Mouse (Mus musculus) embryo, embryonic 11 days (tissue): ENCODE measurements around the gene Vwa8.

Experiments
- DNase-seq: peaks from one replicate; pipeline ENCODE4 v3.0.0-alpha.2; 2015

Vwa8 gene

GRCm38 (mm10) chr14:79153896-79154295, 305.0 kb downstream of the Vwa8 start:
- no peak for DNase-seq

- no peak for DNase-seq
Observed at GRCm38 (mm10) chr14:79154961-79155360, 306.1 kb downstream of the Vwa8 start.

GRCm38 (mm10) chr14:79156526-79157411, 307.9 kb downstream of the Vwa8 start:
- DNase-seq, result no peak

- DNase-seq, result no peak
Observed at GRCm38 (mm10) chr14:79157451-79158218, 308.8 kb downstream of the Vwa8 start.

- DNase-seq, result no peak
Observed at GRCm38 (mm10) chr14:79158219-79158521, 309.3 kb downstream of the Vwa8 start.

- DNase-seq, result no peak
Observed at GRCm38 (mm10) chr14:79158673-79159200, 309.9 kb downstream of the Vwa8 start.

GRCm38 (mm10) chr14:79159451-79159850, 310.6 kb downstream of the Vwa8 start:
- DNase-seq, result no peak

GRCm38 (mm10) chr14:79160486-79160885, 311.6 kb downstream of the Vwa8 start:
- no peak for DNase-seq

- no peak for DNase-seq
Observed at GRCm38 (mm10) chr14:79160966-79161365, 312.1 kb downstream of the Vwa8 start.

- DNase-seq, result no peak
Observed at GRCm38 (mm10) chr14:79161741-79162140, 312.9 kb downstream of the Vwa8 start.

GRCm38 (mm10) chr14:79162678-79163077, 313.8 kb downstream of the Vwa8 start:
- no peak for DNase-seq

- DNase-seq, result no peak
Observed at GRCm38 (mm10) chr14:79164334-79164733, 315.5 kb downstream of the Vwa8 start.

GRCm38 (mm10) chr14:79164925-79165324, 316.1 kb downstream of the Vwa8 start:
- no peak for DNase-seq

- no peak for DNase-seq
Observed at GRCm38 (mm10) chr14:79174526-79174925, 325.7 kb downstream of the Vwa8 start.

GRCm38 (mm10) chr14:79177754-79178153, 328.9 kb downstream of the Vwa8 start:
- no peak for DNase-seq

- no peak for DNase-seq
Observed at GRCm38 (mm10) chr14:79178247-79178646, 329.4 kb downstream of the Vwa8 start.

- DNase-seq, result peak; percentile 48
Observed at GRCm38 (mm10) chr14:79180078-79180730, 331.4 kb downstream of the Vwa8 start.

- DNase-seq, result no peak
Observed at GRCm38 (mm10) chr14:79181748-79182147, 332.9 kb downstream of the Vwa8 start.

- no peak for DNase-seq
Observed at GRCm38 (mm10) chr14:79182801-79183200, 333.9 kb downstream of the Vwa8 start.

- no peak for DNase-seq
Observed at GRCm38 (mm10) chr14:79183261-79183660, 334.4 kb downstream of the Vwa8 start.

GRCm38 (mm10) chr14:79184071-79184470, 335.2 kb downstream of the Vwa8 start:
- DNase-seq, result no peak

- no peak for DNase-seq
Observed at GRCm38 (mm10) chr14:79185018-79185685, 336.3 kb downstream of the Vwa8 start.

GRCm38 (mm10) chr14:79186976-79187375, 338.1 kb downstream of the Vwa8 start:
- no peak for DNase-seq
